In genomic region chr5:62723261-62724105, GRCm38 (mm10) we compare ENCODE assay signal across 17 mouse cellular contexts. TPM values are rescaled to one million over a fixed set of nuclear protein-coding genes. Genes with fewer than 3 reads are reported as not detected.
DNase-seq lines count a peak whose midpoint lies in the region; ATAC-seq lines count a peak whose summit lies in the region.
"Had no signal": no experiment of that assay in that cellular context is flagged by ENCODE, and none has a peak within 500 bp of the region (broad histone marks: within the 10 kb centered on the region; RNA-seq: fewer than 3 reads in every experiment).

No protein-coding gene starts in this region.

- peak; percentile 81 for ATAC-seq in inflammation-experienced regulatory T-cells, adult 6 months
- ATAC-seq: forebrain, embryonic 13.5 days had no signal

- peak; percentile 7 to 66 for DNase-seq in adrenal gland, adult (ENCODE audit: inconsistent age in 2 of 2, low spot score in 1 of 2)
- no peak for DNase-seq in adrenal gland, postnatal 14 days
- DNase-seq in kidney, adult 9 months, result peak; percentile 31
- no peak for DNase-seq in kidney, postnatal 14 days
- DNase-seq in Muller cell, postnatal 12 days (ENCODE audit: inconsistent ontology term), result peak; percentile 30
- no peak for DNase-seq in urinary bladder, postnatal 14 days (ENCODE audit: low spot score)
- DNase-seq: cerebellum, adult 8-10 months; kidney, adult 18-20 months; kidney, postnatal 4 days; lung, postnatal 36 days; midbrain, embryonic 14.5 days; right cerebral cortex, postnatal 25 days; thymus, postnatal 14 days had no signal

RNA-seq across cellular contexts. Expression of gene Arap2, which starts 42.5 kb away (rescaled TPM):
- 6.1 and 7.2 TPM in 2 replicates for total RNA-seq in adrenal gland, postnatal 14 days (2021)
- 10 to 100 TPM; 28.7 to 30.5 (median 29.4) TPM for polyA plus RNA-seq in inflammation-experienced regulatory T-cells, adult 6 months (2017; shearing (Covaris generic))
- polyA plus RNA-seq: erythroblast, embryonic 14.5 days; G1E had no signal

Comparison
In these comparisons a context has a peak if more than half of its experiments do, and no peak if none do; other contexts are left out.
1. DNase-seq: peak in adrenal gland, adult (2 of 2), kidney, adult 9 months (single experiment) and Muller cell, postnatal 12 days (single experiment); none in adrenal gland, postnatal 14 days (single experiment), kidney, postnatal 14 days (single experiment) and urinary bladder, postnatal 14 days (single experiment).